25 mouse cellular contexts compared by ENCODE assay signal in the genomic region with DNA sequence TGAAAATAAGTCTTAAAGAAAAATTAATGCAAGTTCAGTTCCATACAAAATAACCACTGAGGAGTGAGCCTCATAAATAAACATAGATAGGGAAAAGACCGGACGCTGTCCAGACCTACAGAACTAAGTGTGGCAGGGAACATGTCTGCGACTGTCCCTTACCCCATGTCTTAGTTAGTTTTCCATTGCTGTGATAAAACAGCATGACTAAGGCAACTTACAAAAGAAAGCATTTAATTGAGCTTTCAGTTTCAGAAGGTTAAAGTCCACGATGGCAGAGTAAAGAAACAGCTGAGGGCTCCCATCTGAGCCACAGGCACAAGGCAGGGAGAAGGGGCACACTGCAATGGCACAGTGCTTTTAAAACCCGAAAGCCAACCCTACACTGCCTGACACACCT.
A peak's percentile ranks its signal among the peaks of the same experiment; 100 is the strongest.
DNase-seq lines count a peak whose midpoint lies in the region; ATAC-seq and TF ChIP-seq lines count a peak whose summit lies in the region.
"Had no signal": no experiment of that assay in that cellular context is flagged by ENCODE, and none has a peak within 500 bp of the region (broad histone marks: within the 10 kb centered on the region; RNA-seq: fewer than 3 reads in every experiment).

No protein-coding gene starts in this region.

- H3K4me2 ChIP-seq in liver, postnatal 0 days (ENCODE audit: low read depth, low read length), result no peak overlapping the region
- no peak overlapping the region for H3K4me2 ChIP-seq in liver, embryonic 12.5 days
- H3K4me2 ChIP-seq in intestine, postnatal 0 days (replicated peaks; ENCODE audit: low read depth), result no peak overlapping the region
- H3K4me2 ChIP-seq: embryonic facial prominence, embryonic 13.5 days; forebrain, embryonic 12.5 days; forebrain, embryonic 15.5 days; hindbrain, embryonic 12.5 days; hindbrain, embryonic 15.5 days had no signal

- peak; percentile 29; the same call in 1 of the 2 replicates for ATAC-seq in liver, postnatal 0 days
- no peak for ATAC-seq in liver, embryonic 12.5 days
- ATAC-seq in intestine, postnatal 0 days, result peak; percentile 72
- ATAC-seq: activated CD4-positive, CD25-positive, alpha-beta regulatory T cell, adult 4 months; CD4-positive, CD25-positive, alpha-beta regulatory T cell, adult 4 months; forebrain, embryonic 15.5 days had no signal

- 76% methylated on average over 5 of the region's 5 CpGs for WGBS in liver, postnatal 0 days (ENCODE audit: insufficient replicate concordance)
- WGBS in liver, embryonic 12.5 days (ENCODE audit: insufficient replicate concordance), result 73% methylated on average over 5 of the region's 5 CpGs
- 50% methylated on average over 5 of the region's 5 CpGs for WGBS in intestine, postnatal 0 days

- no peaks in the 10 kb centered on the region for H3K9me3 ChIP-seq in liver, postnatal 0 days (ENCODE audit: low read length)
- no peaks in the 10 kb centered on the region for H3K9me3 ChIP-seq in liver, embryonic 12.5 days (replicated peaks)
- H3K9me3 ChIP-seq in intestine, postnatal 0 days (ENCODE audit: control insufficient read depth), result no peaks in the 10 kb centered on the region
- H3K9me3 ChIP-seq: embryonic facial prominence, embryonic 10.5 days; embryonic facial prominence, embryonic 13.5 days; forebrain, embryonic 12.5 days; forebrain, embryonic 15.5 days; hindbrain, embryonic 12.5 days; hindbrain, embryonic 15.5 days had no signal

- 0 out of 2 replicates have a peak overlapping the region, but pooled peaks have one; percentile 1 for H3K27ac ChIP-seq in liver, postnatal 0 days (ENCODE audit: low read depth)
- H3K27ac ChIP-seq in liver, embryonic 12.5 days, result no peak overlapping the region
- no peak overlapping the region for H3K27ac ChIP-seq in intestine, postnatal 0 days (ENCODE audit: low read depth, low read length)
- H3K27ac ChIP-seq: embryonic facial prominence, embryonic 10.5 days; embryonic facial prominence, embryonic 13.5 days; forebrain, embryonic 12.5 days; forebrain, embryonic 15.5 days; hindbrain, embryonic 12.5 days; hindbrain, embryonic 15.5 days had no signal

- H3K4me3 ChIP-seq in liver, postnatal 0 days (ENCODE audit: low read depth, low read length), result no peak overlapping the region
- H3K4me3 ChIP-seq in liver, embryonic 12.5 days, result no peak overlapping the region
- no peak overlapping the region for H3K4me3 ChIP-seq in intestine, postnatal 0 days (ENCODE audit: low read depth, low read length)
- H3K4me3 ChIP-seq: embryonic facial prominence, embryonic 10.5 days; embryonic facial prominence, embryonic 13.5 days; erythroblast, embryonic 14.5 days; forebrain, embryonic 12.5 days; forebrain, embryonic 15.5 days; hindbrain, embryonic 12.5 days; hindbrain, embryonic 15.5 days had no signal

- TF ChIP-seq EP300 in liver, postnatal 0 days (IDR thresholded peaks at IDR 0.05; ENCODE audit: low read depth), result no peak

- peaks cover 9% of the 10 kb centered on the region; the same call in 1 of the 2 replicates for H3K36me3 ChIP-seq in liver, postnatal 0 days (replicated peaks; ENCODE audit: insufficient read depth, low read length)
- H3K36me3 ChIP-seq in liver, embryonic 12.5 days, result peaks cover 47% of the 10 kb centered on the region
- H3K36me3 ChIP-seq in intestine, postnatal 0 days (ENCODE audit: control insufficient read depth, insufficient read depth), result peaks cover 15% of the 10 kb centered on the region

- DNase-seq in kidney, adult 9 months, result peak; percentile 21
- no peak for DNase-seq in kidney, postnatal 10 days
- DNase-seq in liver, postnatal 0 days, result no peak
- no peak for DNase-seq in T-cell, adult 2 months (ENCODE audit: low spot score)
- DNase-seq in layer of hippocampus, adult 9-11 months, result no peak
- DNase-seq: adrenal gland, adult 8-10 months; adrenal gland, postnatal 25 days; cerebellum, adult 11-12 months; cerebellum, adult 8-10 months; cerebellum, postnatal 10 days; cerebellum, postnatal 36 days; embryo, embryonic 11 days; gastrocnemius, postnatal 25 days; heart, adult 18-20 months had no signal

- H3K9ac ChIP-seq in liver, postnatal 0 days (replicated peaks), result no peak overlapping the region
- H3K9ac ChIP-seq in liver, embryonic 12.5 days, result no peak overlapping the region
- H3K9ac ChIP-seq in intestine, postnatal 0 days (ENCODE audit: low read depth, low read length), result no peak overlapping the region
- H3K9ac ChIP-seq: embryonic facial prominence, embryonic 13.5 days; forebrain, embryonic 12.5 days; forebrain, embryonic 15.5 days; hindbrain, embryonic 12.5 days; hindbrain, embryonic 15.5 days had no signal

- H3K4me1 ChIP-seq in liver, postnatal 0 days (ENCODE audit: insufficient read depth), result peaks cover 4% of the 10 kb centered on the region; the same call in 1 of the 2 replicates
- H3K4me1 ChIP-seq in liver, embryonic 12.5 days, result no peaks in the 10 kb centered on the region
- 0 out of 2 replicates have a peak, but pooled peaks cover 3% of the 10 kb centered on the region for H3K4me1 ChIP-seq in intestine, postnatal 0 days (replicated peaks; ENCODE audit: control insufficient read depth, insufficient read depth, low read length)
- H3K4me1 ChIP-seq: forebrain, embryonic 15.5 days; hindbrain, embryonic 15.5 days had no signal

- no peak for TF ChIP-seq CTCF in liver, postnatal 0 days (IDR thresholded peaks at IDR 0.05; ENCODE audit: low read depth)
- TF ChIP-seq CTCF in intestine, postnatal 0 days (IDR thresholded peaks at IDR 0.05; ENCODE audit: low read depth), result no peak

- no peaks in the 10 kb centered on the region for H3K27me3 ChIP-seq in liver, postnatal 0 days (ENCODE audit: insufficient read depth, low read length)
- H3K27me3 ChIP-seq in liver, embryonic 12.5 days (replicated peaks), result no peaks in the 10 kb centered on the region
- no peaks in the 10 kb centered on the region for H3K27me3 ChIP-seq in intestine, postnatal 0 days (replicated peaks; ENCODE audit: control insufficient read depth, insufficient read depth, low read length)
- H3K27me3 ChIP-seq: embryonic facial prominence, embryonic 13.5 days; forebrain, embryonic 12.5 days; forebrain, embryonic 15.5 days; hindbrain, embryonic 12.5 days; hindbrain, embryonic 15.5 days had no signal
